Mouse (Mus musculus) neural tube, postnatal 0 days (tissue): ENCODE measurements around the gene Prl7c1. TPM values are rescaled to one million over a fixed set of nuclear protein-coding genes. Genes with fewer than 3 reads are reported as not detected.

ENCODE experiments used
- polyA plus RNA-seq: library from polyadenylated mRNA; unstranded; fragments of >200 nt; fragmentation: Nextera tagmentation; extraction: Ambion mirVana; gene quantifications from 2 replicates; pipeline ENCODE4 v1.2.1, GENCODE M21; 2015

Gene Prl7c1
- polyA plus RNA-seq, result not detected in 2 replicates

GRCm38 (mm10) chr13:27780704-27781103 is at the start of gene Prl7c1:
TSS of gene Prl7c1 (minus strand) at chr13:27780804.

DNA sequence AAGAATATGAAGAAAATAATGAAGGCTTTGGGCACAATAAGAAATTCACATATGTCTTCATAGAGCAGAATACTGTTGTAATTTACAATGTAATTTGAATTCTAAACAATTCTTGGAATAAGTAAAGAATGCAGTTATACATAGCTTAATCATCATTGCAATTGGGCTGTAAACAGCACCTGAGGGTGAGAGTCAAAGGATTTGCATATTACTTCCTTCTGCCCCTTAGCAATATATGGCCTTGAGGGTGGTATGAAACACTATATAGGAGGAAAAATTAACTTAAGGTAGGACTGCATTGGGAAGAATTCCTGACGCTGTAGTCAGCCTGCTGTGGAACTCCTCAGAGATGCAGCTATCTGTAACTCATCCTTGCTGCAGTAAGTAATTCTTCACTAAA is 20.8 kb upstream of the Prl7c1 start, which contains the start of gene Prl2a1:
Gene Prl2a1, plus strand, starts transcription at position 301 of the 400 bp plus-strand sequence.

Other genes starting within 250 kb of the Prl7c1 start
- gene Prl8a9, start 216.2 kb downstream of the Prl7c1 start, polyA plus RNA-seq, result not detected in 2 replicates
- not detected in 2 replicates for gene Prl8a1, start 198.6 kb downstream of the Prl7c1 start, polyA plus RNA-seq
- not detected in 2 replicates for gene Prl7b1, start 170.2 kb downstream of the Prl7c1 start, polyA plus RNA-seq
- gene Prl7a1, start 138.3 kb downstream of the Prl7c1 start, polyA plus RNA-seq, result not detected in 2 replicates
- gene Prl7a2, start 112.8 kb downstream of the Prl7c1 start, polyA plus RNA-seq, result not detected in 2 replicates
- not detected in 2 replicates for gene Prl7d1, start 64.1 kb downstream of the Prl7c1 start, polyA plus RNA-seq
- gene Prl2a1, start 20.9 kb upstream of the Prl7c1 start, polyA plus RNA-seq, result not detected in 2 replicates
- not detected in 2 replicates for gene Prl2c1, start 68.5 kb upstream of the Prl7c1 start, polyA plus RNA-seq
- not detected in 2 replicates for gene Prl4a1, start 235.4 kb upstream of the Prl7c1 start, polyA plus RNA-seq